Mouse (Mus musculus) stomach, embryonic 15.5 days (tissue): ENCODE measurements around the gene Fdxacb1. TPM values are rescaled to one million over a fixed set of nuclear protein-coding genes. Genes with fewer than 3 reads are reported as not detected.

ENCODE experiments used
- ATAC-seq: fragments of 200-750 bp; cut with Nextera tagmentation; 2 replicates; pipeline ENCODE4 v1.8.0; 2017; ENCODE audit warnings: low read depth, moderate number of reproducible peaks, moderate TSS enrichment; ENCODE audit not compliant: insufficient read depth, low FRiP score
- H3K27ac ChIP-seq: fragments of 300-500 bp; sonication (generic); 2 replicates; pipeline ENCODE4 v1.5.1; 2015; ENCODE audit warnings: mild to moderate bottlenecking, inconsistent platforms
- H3K27me3 ChIP-seq: fragments of 300-500 bp; sonication (generic); replicated peaks from 2 replicates; pipeline ENCODE4 v1.6.1; 2015; ENCODE audit warnings: inconsistent platforms
- H3K36me3 ChIP-seq: fragments of 300-500 bp; sonication (generic); 2 replicates; pipeline ENCODE4 v1.6.1; 2015; ENCODE audit warnings: inconsistent platforms
- H3K4me1 ChIP-seq: fragments of 300-500 bp; sonication (generic); 2 replicates; pipeline ENCODE4 v1.6.1; 2015; ENCODE audit warnings: inconsistent platforms
- H3K4me2 ChIP-seq: fragments of 300-500 bp; sonication (generic); 2 replicates; pipeline ENCODE4 v1.6.1; 2015; ENCODE audit warnings: mild to moderate bottlenecking, inconsistent platforms
- H3K4me3 ChIP-seq: fragments of 300-500 bp; sonication (generic); replicated peaks from 2 replicates; pipeline ENCODE4 v1.5.1; 2015; ENCODE audit warnings: inconsistent platforms
- H3K9ac ChIP-seq: fragments of 300-500 bp; sonication (generic); 2 replicates; pipeline ENCODE4 v1.6.1; 2015; ENCODE audit warnings: inconsistent platforms
- H3K9me3 ChIP-seq: fragments of 300-500 bp; sonication (generic); 2 replicates; pipeline ENCODE4 v1.6.1; 2016; ENCODE audit warnings: inconsistent platforms
- WGBS: fragments of 180-500 bp; shearing (Covaris S2); methylation state at CpG from one replicate; pipeline ENCODE4 v1.1.7; 2015; 5-methylcytosine and 5-hydroxymethylcytosine counted together
- polyA plus RNA-seq: library from polyadenylated mRNA; unstranded; fragments of >200 nt; fragmentation: Nextera tagmentation; extraction: Ambion mirVana; gene quantifications from 2 replicates; pipeline ENCODE4 v1.2.1, GENCODE M21; 2015

Fdxacb1 gene
- polyA plus RNA-seq, 1 experiment from 2014 or later = 12.5 TPM

DNA sequence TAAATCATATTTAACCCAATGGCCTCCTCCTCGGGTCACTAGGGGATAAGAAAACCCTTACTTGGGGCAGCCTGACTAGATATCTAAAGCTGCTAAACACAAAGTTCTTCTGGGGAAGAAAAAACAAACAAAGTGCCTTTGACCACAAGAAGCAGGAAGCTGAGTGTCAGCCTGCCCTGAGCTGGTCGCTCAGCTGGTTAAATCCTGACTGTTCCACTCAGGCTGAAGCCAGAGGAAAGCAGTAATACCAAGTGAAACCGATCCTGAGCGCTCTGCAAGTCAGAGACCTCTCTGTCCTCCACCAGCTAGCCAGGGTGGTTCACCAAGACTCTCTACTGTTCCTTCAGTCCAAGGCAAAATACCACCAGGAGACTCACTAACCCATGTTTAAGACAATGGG lies 38.4 kb upstream of the Fdxacb1 start:
- no peaks in the 10 kb centered on the region for H3K9me3 ChIP-seq
- no peak overlapping the region for H3K4me3 ChIP-seq
- no peak overlapping the region for H3K9ac ChIP-seq
- no peaks in the 10 kb centered on the region for H3K36me3 ChIP-seq
- no peak for ATAC-seq
- WGBS = 37% methylated on average over 4 of the region's 4 CpGs
- H3K27ac ChIP-seq = no peak overlapping the region
- H3K4me2 ChIP-seq = no peak overlapping the region
- H3K4me1 ChIP-seq = peaks cover 11% of the 10 kb centered on the region; the same call in 1 of the 2 replicates
- H3K27me3 ChIP-seq = no peaks in the 10 kb centered on the region

GRCm38 (mm10) chr9:50732560-50732959 lies 35.5 kb upstream of the Fdxacb1 start:
- Histone ChIP-seq H3K4me3 (no peak overlapping the region), H3K9ac (no peak overlapping the region), H3K27me3 (no peaks in the 10 kb centered on the region), H3K4me2 (no peak overlapping the region), H3K36me3 (no peaks in the 10 kb centered on the region), H3K27ac (no peak overlapping the region), H3K4me1 (0 out of 2 replicates have a peak, but pooled peaks cover 5% of the 10 kb centered on the region), H3K9me3 (no peaks in the 10 kb centered on the region)
- WGBS = 29% methylated on average over 4 of the region's 4 CpGs
- no peak for ATAC-seq

GRCm38 (mm10) chr9:50734989-50735388 lies 33.0 kb upstream of the Fdxacb1 start:
- WGBS = 4% methylated on average over 9 of the region's 9 CpGs
- H3K36me3 ChIP-seq = no peaks in the 10 kb centered on the region
- H3K9me3 ChIP-seq = no peaks in the 10 kb centered on the region
- H3K4me2 ChIP-seq = no peak overlapping the region
- no peaks in the 10 kb centered on the region for H3K4me1 ChIP-seq
- no peaks in the 10 kb centered on the region for H3K27me3 ChIP-seq
- H3K4me3 ChIP-seq = no peak overlapping the region
- no peak for ATAC-seq
- no peak overlapping the region for H3K9ac ChIP-seq
- H3K27ac ChIP-seq = no peak overlapping the region

- Histone ChIP-seq H3K36me3 (no peaks in the 10 kb centered on the region), H3K4me3 (peak within 1 kb of the TSS; percentile 36), H3K9ac (no peak within 1 kb of the TSS), H3K27me3 (no peaks in the 10 kb centered on the region), H3K27ac (no peak within 1 kb of the TSS), H3K4me2 (peak within 1 kb of the TSS; percentile 58), H3K4me1 (no peaks in the 10 kb centered on the region), H3K9me3 (no peaks in the 10 kb centered on the region)
- peak; percentile 97 for ATAC-seq
- 11% methylated on average over 36 of the region's 36 CpGs for WGBS
Observed at GRCm38 (mm10) chr9:50738914-50739870, 28.8 kb upstream of the Fdxacb1 start, which contains the start of gene Dixdc1. TSS of gene Dixdc1 (minus strand) at chr9:50739517.

- WGBS = 85% methylated on average over 14 of the region's 14 CpGs
- no peak for ATAC-seq
- H3K9ac ChIP-seq = no peak overlapping the region
Observed at GRCm38 (mm10) chr9:50740867-50741784, 26.9 kb upstream of the Fdxacb1 start.

DNA sequence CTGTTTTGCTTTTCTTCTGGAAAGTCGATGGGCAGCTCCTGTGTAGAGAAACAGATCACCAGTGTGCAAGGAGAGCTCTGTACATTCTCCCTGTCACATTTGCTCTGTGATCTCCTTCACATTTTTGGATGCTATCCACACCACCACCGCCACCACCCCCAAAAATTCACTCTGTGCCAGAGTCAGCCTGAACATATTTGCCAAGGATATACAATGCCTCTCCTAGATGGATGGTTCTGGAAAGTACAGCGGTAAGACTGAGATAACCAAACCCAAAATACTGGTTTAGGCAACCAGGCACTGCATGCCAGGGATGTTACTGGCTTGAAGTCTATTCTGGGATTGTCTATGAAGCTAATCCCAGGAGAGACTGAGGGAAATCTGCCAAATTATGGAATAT lies 25.8 kb upstream of the Fdxacb1 start:
- no peaks in the 10 kb centered on the region for H3K9me3 ChIP-seq
- H3K36me3 ChIP-seq = no peaks in the 10 kb centered on the region
- no peak overlapping the region for H3K9ac ChIP-seq
- no peak overlapping the region for H3K27ac ChIP-seq
- H3K4me1 ChIP-seq = no peaks in the 10 kb centered on the region
- no peak overlapping the region for H3K4me2 ChIP-seq
- ATAC-seq = no peak
- 78% methylated on average over 3 of the region's 3 CpGs for WGBS
- no peaks in the 10 kb centered on the region for H3K27me3 ChIP-seq
- H3K4me3 ChIP-seq = no peak overlapping the region

More at GRCm38 (mm10) chr9:50740867-50741784, 26.9 kb upstream of the Fdxacb1 start:
- Histone ChIP-seq H3K9me3 (no peaks in the 10 kb centered on the region), H3K27ac (no peak overlapping the region), H3K27me3 (no peaks in the 10 kb centered on the region), H3K4me2 (no peak overlapping the region), H3K36me3 (no peaks in the 10 kb centered on the region), H3K4me3 (no peak overlapping the region), H3K4me1 (no peaks in the 10 kb centered on the region)

- no peaks in the 10 kb centered on the region for H3K36me3 ChIP-seq
- no peak for ATAC-seq
- 67% methylated on average over 2 of the region's 2 CpGs for WGBS
- H3K27ac ChIP-seq = no peak overlapping the region
- H3K27me3 ChIP-seq = no peaks in the 10 kb centered on the region
- no peaks in the 10 kb centered on the region for H3K9me3 ChIP-seq
- no peak overlapping the region for H3K4me2 ChIP-seq
- no peak overlapping the region for H3K4me3 ChIP-seq
- H3K9ac ChIP-seq = no peak overlapping the region
- H3K4me1 ChIP-seq = no peaks in the 10 kb centered on the region
Observed at GRCm38 (mm10) chr9:50742744-50743143, 25.3 kb upstream of the Fdxacb1 start.

- H3K4me3 ChIP-seq = peak overlapping the region; percentile 49
- 15% methylated on average over 7 of the region's 7 CpGs for WGBS
- no peaks in the 10 kb centered on the region for H3K27me3 ChIP-seq
- ATAC-seq = peak; percentile 63
- H3K36me3 ChIP-seq = no peaks in the 10 kb centered on the region
- peak overlapping the region; percentile 40; the same call in 1 of the 2 replicates for H3K9ac ChIP-seq
- H3K9me3 ChIP-seq = no peaks in the 10 kb centered on the region
- peak overlapping the region; percentile 83 for H3K27ac ChIP-seq
- no peaks in the 10 kb centered on the region for H3K4me1 ChIP-seq
- H3K4me2 ChIP-seq = peak overlapping the region; percentile 61
Observed at GRCm38 (mm10) chr9:50745806-50746205, 22.2 kb upstream of the Fdxacb1 start.

GRCm38 (mm10) chr9:50746214-50746677 lies 21.8 kb upstream of the Fdxacb1 start, which contains the start of gene 2310030G06Rik:
TSS of gene 2310030G06Rik (minus strand) at chr9:50746536.
- Histone ChIP-seq H3K9me3 (no peaks in the 10 kb centered on the region), H3K27me3 (no peaks in the 10 kb centered on the region), H3K36me3 (no peaks in the 10 kb centered on the region), H3K4me2 (peak within 1 kb of the TSS; percentile 61), H3K27ac (peak within 1 kb of the TSS; percentile 83), H3K4me1 (no peaks in the 10 kb centered on the region), H3K4me3 (peak within 1 kb of the TSS; percentile 49), H3K9ac (peak within 1 kb of the TSS; percentile 40; the same call in 1 of the 2 replicates)
- WGBS = 2% methylated on average over 19 of the region's 19 CpGs
- ATAC-seq = peak; percentile 83

DNA sequence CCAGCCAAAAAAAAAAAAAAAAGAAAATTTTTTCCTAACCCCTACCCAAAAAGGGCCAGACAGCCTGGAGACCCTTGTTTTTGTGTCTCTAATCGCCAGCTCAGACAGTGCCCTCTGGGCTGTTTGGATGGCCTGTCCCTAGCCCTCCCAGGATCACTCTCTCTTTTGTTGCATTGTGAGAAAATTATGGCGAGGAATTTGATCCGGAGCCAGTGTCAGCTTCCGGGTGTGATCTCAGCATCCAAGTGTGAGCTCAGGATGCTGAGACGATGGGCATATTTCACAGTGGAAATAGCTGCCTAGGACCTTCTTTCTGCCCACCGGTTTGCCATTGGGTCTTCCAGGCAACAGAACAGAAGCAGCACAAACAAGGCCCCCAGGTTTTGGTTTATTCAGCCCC lies 17.3 kb upstream of the Fdxacb1 start:
- Histone ChIP-seq H3K4me3 (no peak overlapping the region), H3K9me3 (no peaks in the 10 kb centered on the region), H3K4me1 (peaks cover 11% of the 10 kb centered on the region), H3K9ac (no peak overlapping the region), H3K27ac (no peak overlapping the region), H3K4me2 (no peak overlapping the region), H3K27me3 (no peaks in the 10 kb centered on the region), H3K36me3 (no peaks in the 10 kb centered on the region)
- 73% methylated on average over 6 of the region's 6 CpGs for WGBS
- no peak for ATAC-seq

- ATAC-seq = no peak; the same call in 1 of the 2 replicates
- Histone ChIP-seq H3K9ac (no peak within 1 kb of the TSS), H3K4me1 (peaks cover 11% of the 10 kb centered on the region), H3K9me3 (no peaks in the 10 kb centered on the region), H3K27me3 (no peaks in the 10 kb centered on the region), H3K4me3 (no peak within 1 kb of the TSS), H3K36me3 (no peaks in the 10 kb centered on the region), H3K27ac (peak within 1 kb of the TSS; percentile 65; the same call in 1 of the 2 replicates), H3K4me2 (peak within 1 kb of the TSS; percentile 36; the same call in 1 of the 2 replicates)
- WGBS = 72% methylated on average over 22 of the region's 22 CpGs
Observed at GRCm38 (mm10) chr9:50751323-50751722, 16.7 kb upstream of the Fdxacb1 start, which contains the start of gene Cryab. TSS of gene Cryab (plus strand) at chr9:50751325.
